Mouse (Mus musculus): ENCODE measurements around the gene Zfp592. TPM values are rescaled to one million over a fixed set of nuclear protein-coding genes. Genes with fewer than 3 reads are reported as not detected.

Zfp592 gene
- polyA plus RNA-seq, 1 experiment, result 15.1 TPM

- no peak for DNase-seq (ENCODE audit: low spot score)
Measured at GRCm38 (mm10) chr7:81057901-81058711, 64.6 kb downstream of the Zfp592 start.

GRCm38 (mm10) chr7:81058712-81059154 is 65.3 kb downstream of the Zfp592 start:
- no peak for DNase-seq (ENCODE audit: low spot score)

- DNase-seq (ENCODE audit: low spot score), result no peak
Measured at GRCm38 (mm10) chr7:81059388-81059787, 65.9 kb downstream of the Zfp592 start.

- DNase-seq (ENCODE audit: low spot score), result no peak
Measured at GRCm38 (mm10) chr7:81060908-81061307, 67.4 kb downstream of the Zfp592 start.

- DNase-seq (ENCODE audit: low spot score), result no peak
Measured at GRCm38 (mm10) chr7:81061936-81062335, 68.5 kb downstream of the Zfp592 start.

- no peak for DNase-seq (ENCODE audit: low spot score)
Measured at GRCm38 (mm10) chr7:81063332-81063731, 69.9 kb downstream of the Zfp592 start.

- no peak for DNase-seq (ENCODE audit: low spot score)
Measured at GRCm38 (mm10) chr7:81066714-81067113, 73.2 kb downstream of the Zfp592 start.

- DNase-seq (ENCODE audit: low spot score), result no peak
Measured at GRCm38 (mm10) chr7:81072463-81072862, 79.0 kb downstream of the Zfp592 start.

- no peak for DNase-seq (ENCODE audit: low spot score)
Measured at GRCm38 (mm10) chr7:81073273-81073672, 79.8 kb downstream of the Zfp592 start.

- DNase-seq (ENCODE audit: low spot score), result no peak
Measured at GRCm38 (mm10) chr7:81074546-81074945, 81.1 kb downstream of the Zfp592 start.

- no peak for DNase-seq (ENCODE audit: low spot score)
Measured at GRCm38 (mm10) chr7:81075299-81075698, 81.8 kb downstream of the Zfp592 start.

- no peak for DNase-seq (ENCODE audit: low spot score)
Measured at GRCm38 (mm10) chr7:81075732-81076131, 82.3 kb downstream of the Zfp592 start.

- no peak for DNase-seq (ENCODE audit: low spot score)
Measured at GRCm38 (mm10) chr7:81077009-81077408, 83.5 kb downstream of the Zfp592 start.

- DNase-seq (ENCODE audit: low spot score), result no peak
Measured at GRCm38 (mm10) chr7:81078740-81079139, 85.3 kb downstream of the Zfp592 start.

- no peak for DNase-seq (ENCODE audit: low spot score)
Measured at GRCm38 (mm10) chr7:81093420-81093965, 100.0 kb downstream of the Zfp592 start.

GRCm38 (mm10) chr7:81094104-81094757 is 100.8 kb downstream of the Zfp592 start:
- DNase-seq (ENCODE audit: low spot score), result no peak

Other genes starting within 250 kb of the Zfp592 start
- 51.7 and 64.7 TPM in 2 replicates for gene Iqgap1, start 167.7 kb upstream of the Zfp592 start, polyA plus RNA-seq (2012; rRNA removed)
- gene Zscan2, start 132.8 kb upstream of the Zfp592 start, polyA plus RNA-seq (2012; rRNA removed), result 6.7 and 7.5 TPM in 2 replicates
- 16.7 and 19.2 TPM in 2 replicates for gene Wdr73, start 92.4 kb upstream of the Zfp592 start, polyA plus RNA-seq (2012; rRNA removed)
- gene Nmb, start 88.6 kb upstream of the Zfp592 start, polyA plus RNA-seq (2012; rRNA removed), result 4.2 and 5.5 TPM in 2 replicates
- 105 and 113 TPM in 2 replicates for gene Sec11a, start 45.9 kb upstream of the Zfp592 start, polyA plus RNA-seq (2012; rRNA removed)
- 0.03 and 0.13 TPM in 2 replicates for gene Alpk3, start 63.9 kb downstream of the Zfp592 start, polyA plus RNA-seq (2012; rRNA removed)
- gene Slc28a1, start 121.1 kb downstream of the Zfp592 start, polyA plus RNA-seq (2012; rRNA removed), result 0.01 and 0.03 TPM in 2 replicates
- 14.1 and 16.4 TPM in 2 replicates for gene Pde8a, start 219.9 kb downstream of the Zfp592 start, polyA plus RNA-seq (2012; rRNA removed)